Mouse (Mus musculus) lung, postnatal 4 days (tissue): Measurements from ENCODE around the gene Dnajc7.
"Not testable (repeated sequence)": the region's sequence is repeated elsewhere in the genome, so short reads cannot be mapped to it uniquely, and the experiment has no call there.

Experiments used
- DNase-seq, 2 experiments: peaks; one replicate each; pipeline ENCODE4 v3.0.0; 2021

Dnajc7 gene

DNA sequence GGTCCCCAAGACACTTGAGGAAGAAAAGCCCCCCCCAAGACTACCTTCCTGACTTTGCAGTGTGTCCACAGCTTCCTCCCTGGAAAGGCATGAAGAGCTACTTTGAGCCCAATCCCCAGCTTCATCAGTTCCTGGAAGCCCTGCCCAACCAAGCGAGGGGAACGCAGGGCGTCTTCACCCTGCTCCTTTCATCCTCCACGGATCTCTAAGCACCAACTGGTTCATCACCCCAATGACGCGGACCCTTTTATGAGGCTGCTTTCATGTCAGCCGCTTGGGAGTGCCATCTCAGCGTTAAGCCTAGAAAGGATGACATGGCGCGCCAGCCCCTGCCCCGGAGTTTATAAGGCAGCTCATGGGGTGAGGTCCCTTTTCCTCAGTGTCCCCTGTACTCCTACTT lies at the start of gene Dnajc7:
Gene Dnajc7, minus strand, starts transcription at position 187 of the 400 bp plus-strand sequence.
- no peak for DNase-seq

DNA sequence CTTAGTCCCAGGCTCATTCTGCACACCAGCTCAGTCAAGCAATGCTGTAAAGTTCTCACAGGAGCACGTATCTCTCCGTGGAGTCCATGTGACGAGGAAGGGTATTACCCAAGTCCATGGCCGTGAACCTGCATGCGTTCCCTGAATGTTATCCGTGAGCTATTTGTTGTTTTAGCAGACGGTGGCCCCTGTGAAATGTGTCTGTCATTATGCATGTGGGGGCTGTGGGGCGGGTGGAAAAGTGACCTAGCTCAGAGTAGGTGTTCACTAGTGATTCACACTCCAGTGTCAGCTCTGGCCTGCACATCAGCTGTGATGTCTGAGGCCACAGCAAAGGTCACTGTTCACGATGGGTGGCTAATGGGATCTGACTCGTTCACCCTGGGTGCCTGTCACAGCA lies 39.8 kb upstream of the Dnajc7 start:
- DNase-seq = no peak

DNA sequence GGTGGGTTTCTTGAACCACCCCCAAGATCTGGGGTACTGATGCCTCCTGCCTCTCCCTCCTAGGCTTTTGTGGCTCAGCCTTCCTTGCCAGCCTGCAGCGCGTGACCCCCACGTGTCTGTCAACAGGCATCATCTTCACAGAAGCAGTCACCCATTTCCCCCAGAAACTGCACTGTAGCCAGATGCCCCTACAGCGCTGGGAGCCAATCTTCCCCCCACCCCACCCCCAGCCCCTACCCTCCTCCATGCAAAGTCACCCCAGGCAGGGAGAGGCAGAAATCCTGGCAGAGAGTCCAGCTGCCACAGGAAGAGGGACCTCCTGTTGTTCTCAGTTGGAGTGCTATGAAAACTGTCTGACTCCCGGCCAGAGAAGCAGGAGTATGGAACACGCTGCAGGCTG lies 36.5 kb upstream of the Dnajc7 start:
- DNase-seq = no peak

DNA sequence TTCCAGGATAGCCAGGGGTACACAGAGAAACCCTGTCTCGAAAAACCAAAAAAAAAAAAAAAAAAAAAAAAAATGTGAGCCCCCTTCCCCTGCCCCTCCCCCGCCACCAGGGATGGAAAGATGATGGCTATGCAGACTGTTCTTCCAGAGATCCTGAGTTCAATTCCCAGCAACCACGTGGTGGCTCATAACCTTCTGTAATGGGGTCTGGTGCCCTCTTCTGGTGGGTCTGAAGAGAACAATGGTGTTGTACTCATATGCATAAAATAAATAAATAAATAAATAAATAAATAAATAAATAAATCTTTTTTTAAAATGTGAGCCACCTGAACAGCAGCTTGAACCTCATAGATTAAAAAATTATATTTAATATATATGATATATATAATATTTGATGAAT lies 35.6 kb upstream of the Dnajc7 start:
- DNase-seq = not testable (repeated sequence)

DNA sequence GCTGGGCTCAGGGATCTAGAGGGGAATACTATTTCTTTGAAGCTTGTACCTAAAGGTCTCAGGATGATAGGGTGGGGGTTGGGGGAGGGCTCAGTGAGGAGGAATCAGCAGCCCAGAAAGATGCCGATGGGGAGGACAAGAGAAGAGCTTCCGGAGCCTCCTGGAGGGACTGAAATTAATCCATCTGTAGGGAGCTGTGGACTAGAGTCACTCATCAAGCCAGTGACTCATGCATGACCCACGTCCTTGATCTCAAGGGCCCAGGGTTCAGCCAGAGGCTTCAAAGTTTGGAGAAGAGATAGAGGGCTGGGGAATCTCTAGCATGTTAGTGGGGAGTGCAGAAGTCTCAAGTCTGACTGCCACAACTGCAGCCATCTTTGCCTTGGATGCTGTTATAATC lies 31.8 kb upstream of the Dnajc7 start:
- no peak for DNase-seq

DNA sequence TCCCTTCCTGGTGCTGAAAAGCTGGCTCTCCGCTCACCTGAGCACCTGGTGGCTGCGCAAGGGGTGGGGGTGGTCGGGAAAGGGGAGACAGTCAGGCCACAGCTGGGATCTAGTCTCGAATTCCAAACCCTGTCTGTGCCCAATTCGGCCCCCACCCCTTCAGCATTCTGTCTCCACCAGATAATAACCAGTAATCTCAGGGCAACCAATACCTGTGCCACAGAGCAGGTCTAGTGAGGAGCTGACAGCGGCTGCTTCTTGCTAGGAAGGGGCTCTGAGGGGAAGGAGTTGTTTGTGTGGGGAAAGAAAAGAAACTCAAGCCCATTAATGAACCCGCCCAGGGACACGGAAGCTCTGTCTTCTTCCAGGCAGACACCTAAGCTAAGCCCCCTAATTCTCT lies 31.2 kb upstream of the Dnajc7 start:
- no peak for DNase-seq

DNA sequence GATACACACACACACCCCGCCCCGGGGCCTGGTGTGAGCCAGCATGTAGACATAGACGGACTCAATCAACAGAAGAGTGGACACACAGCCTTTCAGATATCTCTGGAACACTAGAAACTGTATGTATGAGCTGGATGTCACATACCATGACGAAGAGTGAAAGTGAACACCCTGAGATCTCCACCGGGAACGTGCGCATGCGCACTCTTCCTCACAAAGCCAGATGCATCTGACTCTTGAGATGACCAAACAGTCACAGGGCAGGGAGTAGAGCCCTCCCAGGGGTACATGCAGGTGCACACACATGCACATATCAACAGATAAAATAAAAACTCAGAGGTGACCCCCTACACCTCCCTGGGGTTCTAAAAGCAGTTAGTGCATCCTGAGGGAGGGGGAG lies 28.4 kb upstream of the Dnajc7 start:
- no peak for DNase-seq

DNA sequence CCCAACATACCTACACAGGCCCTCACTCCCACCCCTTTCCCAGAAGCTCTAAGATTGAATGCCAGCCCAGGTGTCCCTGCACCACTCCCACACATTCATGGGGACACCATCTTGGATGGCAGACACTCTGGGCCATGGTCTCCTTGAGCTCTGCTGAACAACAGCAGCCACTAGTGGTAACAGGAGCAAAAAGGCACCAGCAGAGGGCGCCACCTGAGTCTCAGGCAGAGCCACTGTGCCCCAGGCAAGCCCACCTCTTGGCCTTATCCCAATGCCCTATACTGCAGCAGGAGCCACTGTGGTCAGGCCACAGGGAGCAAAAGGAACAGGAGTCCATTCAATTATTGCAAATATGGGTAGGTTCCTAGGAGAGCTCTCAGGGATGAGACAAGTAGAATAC lies 26.3 kb upstream of the Dnajc7 start:
- peak in 1 of 2 experiments; percentile 60 for DNase-seq

DNA sequence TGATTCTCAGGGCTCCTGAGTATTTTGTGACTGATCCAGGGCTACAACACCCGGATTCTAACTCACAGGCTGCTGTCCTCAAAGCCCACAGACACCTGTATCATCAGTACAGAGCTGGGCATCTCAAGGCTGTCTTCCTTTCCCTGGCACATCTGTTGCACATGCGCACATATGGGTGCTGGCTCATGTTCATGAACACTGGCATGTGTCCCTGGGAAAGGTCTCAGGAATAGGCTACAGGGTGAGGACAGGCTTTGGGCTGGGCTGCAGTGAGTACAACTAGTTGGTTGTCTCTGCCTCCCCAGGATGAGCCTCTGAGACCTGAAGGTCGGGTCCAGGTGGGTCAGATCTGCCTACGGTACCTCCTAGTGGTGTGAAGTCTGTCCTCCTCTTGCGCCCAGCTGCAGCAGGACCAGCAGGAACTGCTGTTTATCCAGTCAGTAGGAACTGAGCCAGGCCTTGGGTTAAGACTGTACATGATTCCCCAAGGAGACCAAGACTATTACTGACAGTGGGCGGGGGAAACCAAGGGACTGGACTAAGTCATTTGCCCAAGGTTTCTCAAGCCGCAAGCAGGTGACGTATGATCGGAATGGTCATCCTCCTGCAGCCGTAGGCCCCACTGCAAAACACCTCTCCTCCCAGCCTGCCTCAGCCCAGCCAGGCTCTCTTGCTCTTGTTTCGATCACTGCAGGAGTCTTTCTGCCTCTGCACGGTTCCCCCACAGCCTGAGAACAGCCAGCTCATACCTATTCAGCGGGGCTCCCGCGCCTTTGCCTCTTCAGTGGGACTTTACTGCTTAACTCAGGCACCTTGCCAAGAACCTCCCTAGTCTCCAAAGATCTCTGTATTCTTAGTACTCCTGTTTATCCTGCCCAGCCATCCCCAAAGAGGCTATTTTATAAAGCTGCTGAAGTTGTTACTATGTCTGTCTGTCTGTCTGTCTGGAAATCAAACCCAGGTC lies 23.9 kb upstream of the Dnajc7 start:
- no peak for DNase-seq

DNA sequence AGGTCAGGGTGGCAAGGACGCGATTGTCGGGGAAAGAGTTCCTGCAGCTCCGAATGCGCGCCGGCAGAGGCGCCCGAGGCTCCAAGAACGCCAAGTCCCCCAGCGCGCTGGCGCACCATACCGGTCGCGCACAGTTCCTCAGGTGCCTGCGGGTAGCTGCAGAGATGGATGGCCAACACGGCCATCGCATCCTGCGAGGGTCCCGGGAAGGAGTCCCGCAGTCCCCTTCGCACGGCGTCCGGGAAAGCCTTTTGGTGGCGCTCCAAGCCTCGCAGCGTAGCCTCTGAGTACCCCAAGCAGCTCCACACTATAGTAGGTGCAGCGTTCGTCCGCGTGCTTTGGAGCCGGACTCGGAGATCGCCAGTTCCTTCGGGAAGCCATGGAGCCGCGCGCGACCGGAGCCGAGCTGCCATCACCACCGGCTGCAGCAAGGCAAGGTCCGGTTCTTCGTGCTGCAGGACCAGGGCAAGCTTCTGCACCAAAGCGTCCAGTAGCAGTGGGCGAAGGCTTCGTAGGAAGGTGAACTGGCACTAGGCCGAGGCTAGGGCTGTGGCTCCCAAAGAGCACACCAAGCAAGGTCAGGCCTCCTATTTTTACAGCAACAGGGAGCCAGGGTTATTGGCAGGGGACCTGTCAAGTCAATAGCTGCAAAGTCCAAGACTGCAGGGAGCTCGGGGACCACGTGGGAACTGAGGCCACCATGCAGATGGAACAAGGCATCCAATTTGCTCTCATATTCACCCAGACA lies 20.4 kb upstream of the Dnajc7 start:
- peak; percentile 42 to 44 for DNase-seq

DNA sequence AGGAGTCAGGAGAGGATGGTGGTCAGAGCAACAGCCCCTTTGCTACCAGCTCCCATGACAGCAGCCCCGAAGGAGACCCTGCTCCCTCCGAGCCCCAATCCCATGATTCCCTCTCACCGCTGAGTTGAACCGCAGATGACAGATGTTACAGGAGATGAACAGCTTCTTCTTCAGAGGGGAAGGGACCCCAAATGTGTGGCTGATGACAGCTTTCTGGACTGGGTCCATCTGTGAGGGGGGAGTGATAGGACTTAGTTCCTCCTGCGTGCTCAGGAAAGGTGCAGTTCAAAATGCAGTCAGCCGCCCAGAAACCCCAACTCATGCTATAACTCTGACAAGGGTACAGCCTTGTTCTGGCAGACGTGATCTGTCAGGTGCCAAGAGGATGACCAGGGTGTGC lies 14.6 kb upstream of the Dnajc7 start:
- DNase-seq = no peak

DNA sequence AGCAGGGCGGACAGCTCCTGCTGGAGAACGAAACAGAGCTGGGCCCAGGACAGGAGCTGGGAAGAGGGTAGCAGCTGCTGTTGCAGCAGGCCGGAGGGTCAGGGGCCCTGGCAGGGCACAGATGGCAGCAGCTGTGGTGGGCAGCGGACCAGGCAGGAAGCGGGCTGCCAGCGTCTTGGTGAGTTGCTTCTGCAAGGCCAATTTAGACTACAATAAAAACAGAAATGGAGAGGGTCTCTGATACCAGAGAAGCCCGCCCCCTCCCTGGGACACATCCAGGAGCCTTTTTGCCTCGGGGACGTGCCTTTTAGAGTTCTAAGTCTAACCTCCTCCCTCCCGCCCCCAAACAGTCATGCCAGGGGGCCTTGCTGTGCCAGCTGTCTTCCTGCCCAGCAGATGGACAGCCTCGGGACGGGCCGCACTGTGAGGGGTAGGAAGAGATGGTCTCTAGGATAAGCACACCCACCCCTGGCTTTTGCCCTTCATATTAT lies 8.9 kb upstream of the Dnajc7 start:
- DNase-seq = peak; percentile 32 to 80

DNA sequence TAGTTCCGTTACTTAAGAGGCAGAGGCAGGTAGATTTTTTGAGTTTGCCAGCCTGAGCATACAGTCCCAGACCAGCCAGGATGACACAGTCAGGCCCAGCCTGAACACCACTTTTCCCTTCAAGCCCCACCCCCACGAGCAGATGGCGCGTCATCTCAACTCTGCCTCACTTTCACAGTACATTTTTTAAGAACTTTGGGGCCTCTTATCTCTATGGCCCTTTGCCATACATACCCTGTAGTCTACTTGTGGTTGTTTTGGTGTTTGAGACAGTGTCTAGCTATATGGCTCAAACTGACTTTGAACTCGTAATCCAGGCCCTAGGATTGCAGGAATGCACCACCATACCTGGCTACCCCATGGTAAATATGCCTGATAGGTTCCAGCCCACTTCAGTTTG lies 8.1 kb upstream of the Dnajc7 start:
- DNase-seq = no peak

DNA sequence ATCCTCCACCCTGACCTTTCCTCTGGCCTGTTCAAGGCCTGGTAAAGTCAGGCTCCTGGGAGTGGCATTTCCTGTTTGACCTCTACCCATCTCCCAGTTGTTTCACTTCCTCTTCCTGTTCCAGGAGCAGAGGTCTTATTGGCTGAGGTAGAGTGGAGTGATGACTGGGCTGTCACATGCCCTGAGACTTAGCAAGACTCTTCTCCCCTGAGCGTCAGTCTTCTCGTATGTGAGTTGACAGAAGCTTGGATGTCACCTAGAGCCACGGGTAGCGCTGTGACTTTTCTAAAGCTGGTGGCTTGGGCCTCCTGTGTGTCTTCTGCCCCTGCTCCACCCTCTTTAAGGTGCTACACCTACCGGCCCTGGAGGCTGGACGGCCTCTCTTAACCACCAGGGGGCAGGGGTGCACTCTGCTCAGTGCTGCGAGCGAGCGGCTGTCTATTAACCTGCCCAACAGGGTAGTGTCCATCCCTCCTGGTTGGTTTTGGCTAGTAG lies 6.8 kb upstream of the Dnajc7 start:
- DNase-seq = peak; percentile 78 to 87

DNA sequence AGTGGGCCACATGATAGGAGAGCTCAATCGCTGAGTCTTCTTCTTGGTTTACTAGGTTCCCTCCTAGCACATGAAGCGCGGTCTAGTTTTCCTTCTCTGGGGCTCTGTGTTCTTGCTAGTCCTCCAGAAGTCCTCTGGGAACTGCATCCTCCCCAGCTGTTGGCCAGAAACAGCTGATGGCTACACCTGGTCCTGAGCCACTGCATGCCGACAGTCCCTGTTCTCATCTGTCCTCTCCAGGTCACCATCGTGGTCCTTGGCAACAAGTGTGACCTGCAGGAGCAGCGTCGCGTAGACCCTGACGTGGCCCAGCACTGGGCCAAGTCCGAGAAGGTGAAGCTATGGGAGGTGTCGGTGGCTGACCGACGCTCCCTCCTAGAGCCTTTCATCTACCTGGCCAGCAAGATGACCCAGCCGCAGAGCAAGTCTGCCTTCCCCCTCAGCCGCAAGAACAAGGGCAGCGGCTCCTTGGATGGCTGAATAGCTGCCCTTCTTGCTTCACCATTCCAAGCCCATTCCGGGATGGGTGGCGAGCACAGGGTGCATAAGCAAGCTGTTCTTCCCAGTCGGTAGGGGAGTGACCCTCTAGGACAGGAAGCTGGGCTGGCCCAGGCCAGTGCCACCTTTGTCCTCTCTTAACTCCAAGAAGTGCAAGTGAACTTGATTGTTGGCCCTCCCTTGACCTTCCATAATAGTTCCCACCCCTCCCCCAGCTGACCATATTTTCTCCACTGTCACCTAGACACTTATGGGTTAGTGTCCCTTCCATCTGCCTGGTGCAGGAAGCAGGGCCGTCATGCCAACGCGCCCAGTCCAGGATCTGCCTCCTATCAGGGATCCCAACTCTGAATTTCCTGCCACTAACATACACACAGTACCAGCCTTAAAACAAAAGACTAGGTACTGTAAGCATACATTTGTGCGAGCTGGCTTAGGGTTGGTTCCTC lies 6.1 kb upstream of the Dnajc7 start:
- peak in 1 of 2 experiments; percentile 39 for DNase-seq

DNA sequence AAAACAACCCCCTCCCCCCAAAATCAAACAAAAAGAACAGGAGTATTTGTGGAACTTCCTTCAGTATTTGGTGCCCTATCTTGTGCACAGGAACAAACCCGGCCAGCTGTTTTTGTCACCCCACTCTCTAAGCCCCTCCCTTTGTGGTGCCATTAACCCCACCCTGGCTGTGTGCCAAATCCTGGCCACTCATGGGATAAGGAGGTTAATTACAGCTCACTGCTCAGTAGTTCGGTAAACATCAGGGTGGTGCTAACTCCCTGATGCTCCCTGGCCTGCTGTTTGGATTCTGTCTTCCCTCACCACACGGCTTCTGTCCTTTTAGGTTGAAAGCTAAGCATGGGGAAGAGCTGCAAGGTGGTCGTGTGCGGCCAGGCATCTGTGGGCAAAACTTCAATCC lies 3.9 kb upstream of the Dnajc7 start:
- DNase-seq = peak; percentile 78

DNA sequence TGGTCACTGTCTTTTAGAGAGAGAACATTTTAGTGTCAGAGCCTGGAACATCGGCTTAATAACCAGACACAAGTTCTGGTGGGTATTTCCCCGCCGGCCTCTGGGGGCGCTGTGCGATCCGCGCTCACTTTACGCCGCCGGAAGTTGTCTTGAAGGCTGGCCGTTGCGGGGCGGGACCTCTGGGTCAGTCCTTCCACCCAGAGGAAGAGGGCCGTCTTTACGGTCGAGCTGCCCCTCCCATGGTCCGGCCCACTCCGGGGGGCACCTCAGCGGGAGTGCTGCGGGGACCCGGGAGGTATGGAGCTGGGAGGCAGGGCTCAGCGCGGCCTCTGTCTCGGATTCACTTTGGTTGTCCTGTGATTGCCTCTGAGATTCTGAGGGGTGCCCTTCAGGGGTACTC lies 2.7 kb upstream of the Dnajc7 start:
- peak; percentile 96 to 97 for DNase-seq

DNA sequence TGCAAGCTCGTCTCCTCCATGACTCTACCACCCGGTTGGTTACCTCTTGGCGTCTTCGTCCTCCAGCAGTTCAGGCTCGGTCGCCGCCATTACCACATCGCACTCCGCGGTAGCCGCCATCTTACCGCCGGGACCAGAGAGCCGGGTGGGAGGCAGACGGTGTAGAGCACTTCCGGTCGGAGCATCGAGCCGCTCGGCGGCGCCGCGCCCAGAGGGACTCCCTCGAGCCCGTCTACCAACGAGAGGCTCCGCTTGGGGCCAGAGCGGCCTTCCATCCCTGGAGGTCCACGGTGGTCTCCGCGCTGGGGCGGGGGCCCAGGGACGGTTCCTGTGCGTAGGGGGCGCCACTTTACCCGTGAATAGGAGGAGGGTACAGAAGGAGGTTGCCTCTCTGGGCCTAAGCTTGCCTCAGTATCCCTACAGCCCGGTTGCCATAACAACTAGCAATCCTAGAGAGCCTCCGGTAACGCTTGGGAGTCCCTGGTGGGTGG lies 438 bp downstream of the Dnajc7 start:
- peak; percentile 96 to 98 for DNase-seq

DNA sequence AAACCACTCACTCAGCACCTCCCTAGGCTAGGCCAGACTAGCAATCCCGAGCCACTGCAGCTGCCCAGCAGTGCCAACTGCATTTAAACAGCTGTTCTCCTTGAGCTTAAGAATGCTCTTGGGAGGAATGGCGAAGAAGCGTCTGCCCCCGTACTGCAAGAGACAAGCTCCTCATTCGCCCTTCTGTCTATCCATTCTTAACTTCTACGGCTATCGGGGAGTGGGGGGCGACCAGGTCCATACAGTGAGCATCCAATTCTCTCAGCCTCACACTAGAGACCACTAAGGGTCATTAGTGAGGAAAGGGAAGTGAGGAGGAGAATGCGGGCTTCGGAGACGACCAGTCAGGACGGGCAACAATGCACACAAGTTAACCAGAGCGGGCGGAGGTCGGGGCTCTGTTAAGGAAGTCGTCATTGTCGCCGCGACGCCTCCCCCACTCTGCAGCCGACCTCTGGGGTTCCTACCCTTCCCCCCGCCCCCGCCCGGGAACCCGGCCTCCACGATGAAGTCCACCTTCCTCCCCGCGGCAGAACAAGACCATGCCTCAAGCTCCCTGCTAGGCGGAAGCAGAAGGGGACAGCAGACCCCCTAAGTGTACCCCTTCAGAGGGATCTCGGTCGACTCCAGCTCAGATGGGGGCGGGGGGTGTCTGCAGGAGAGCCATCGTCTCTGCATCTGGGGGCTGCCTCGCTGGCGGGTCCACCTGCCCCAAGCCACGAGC lies 1.0 kb downstream of the Dnajc7 start, which contains the start of gene Nkiras2:
Gene Nkiras2, plus strand, starts transcription at position 484 of the 724 bp plus-strand sequence.
- DNase-seq = peak; percentile 81 to 85

DNA sequence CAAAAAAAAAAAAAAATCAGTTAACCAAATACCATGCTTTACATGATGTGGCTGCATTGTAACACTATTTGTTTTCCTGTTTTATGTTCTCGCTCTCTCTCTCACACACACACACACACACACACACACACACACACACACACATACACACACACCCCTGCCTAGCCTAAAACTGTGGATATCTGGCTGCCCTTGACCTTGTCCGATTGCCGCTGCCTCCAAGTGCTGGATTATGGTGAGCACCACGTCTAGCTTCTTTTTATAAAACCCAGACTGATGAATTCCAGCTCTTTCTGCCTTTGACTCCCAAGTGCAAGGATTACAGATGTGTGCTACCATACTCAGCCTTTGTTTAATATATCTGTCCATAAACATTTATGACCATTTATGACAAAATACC lies 2.5 kb downstream of the Dnajc7 start:
- DNase-seq = no peak

DNA sequence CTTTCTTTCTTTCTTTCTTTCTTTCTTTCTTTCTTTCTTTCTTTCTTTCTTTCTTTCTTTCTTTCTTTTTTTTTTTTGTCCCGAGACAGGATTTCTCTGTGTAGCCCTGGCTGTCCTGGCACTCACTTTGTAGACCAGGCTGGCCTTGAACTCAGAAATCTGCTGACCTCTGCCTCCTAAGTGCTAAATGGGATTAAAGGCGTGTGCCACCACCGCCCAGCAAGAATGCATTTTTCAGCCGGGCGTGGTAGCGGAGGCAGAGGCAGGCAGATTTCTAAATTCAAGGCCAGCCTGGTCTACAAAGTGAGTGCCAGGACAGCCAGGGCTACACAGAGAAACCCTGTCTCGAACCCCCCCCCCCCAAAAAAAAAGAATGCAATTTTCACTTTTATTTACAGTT lies 3.1 kb downstream of the Dnajc7 start:
- peak in 1 of 2 experiments; percentile 5 for DNase-seq
